ENCODE assay signal across 9 mouse cellular contexts in the genomic region with DNA sequence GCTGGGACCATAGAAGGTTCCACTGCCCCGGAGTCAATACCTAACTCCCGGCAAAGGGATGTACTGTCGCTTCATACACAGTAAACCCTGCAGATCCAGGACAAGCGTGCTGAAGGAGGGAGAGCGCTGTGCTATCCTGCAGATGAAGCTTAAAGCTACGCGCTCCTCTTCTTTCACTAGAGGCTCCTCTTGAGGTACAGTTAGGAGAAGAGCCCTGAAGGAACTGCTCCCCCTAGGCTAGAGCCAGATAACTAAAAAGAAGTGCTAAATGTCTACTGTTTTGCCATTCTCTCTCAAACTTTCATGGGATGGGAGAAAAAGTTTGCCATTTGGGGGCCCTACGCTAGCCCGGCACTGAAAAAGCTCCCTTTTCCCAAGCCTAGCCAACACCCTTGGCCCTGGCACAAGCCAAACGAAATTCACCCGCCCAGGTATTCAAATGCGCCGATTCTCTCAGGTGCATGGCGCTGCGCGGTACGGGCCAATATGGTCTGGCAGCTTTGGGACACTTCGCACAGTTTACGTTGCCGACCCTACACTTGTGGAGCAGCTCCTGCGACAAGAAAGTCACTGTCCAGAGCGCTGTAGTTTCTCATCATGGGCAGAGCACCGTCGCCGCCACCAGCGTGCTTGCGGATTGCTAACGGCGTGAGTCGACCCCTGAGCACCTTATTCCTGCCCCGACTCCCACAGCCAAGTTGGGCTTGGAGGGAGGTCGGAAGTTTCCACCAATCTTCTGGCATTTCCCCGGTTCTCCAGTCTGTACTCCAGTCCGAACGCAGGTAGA. TPM values are rescaled to one million over a fixed set of nuclear protein-coding genes. Genes with fewer than 3 reads are reported as not detected.
DNase-seq lines count a peak whose midpoint lies in the region; ATAC-seq and TF ChIP-seq lines count a peak whose summit lies in the region.
"Had no signal": no experiment of that assay in that cellular context is flagged by ENCODE, and none has a peak within 500 bp of the region (broad histone marks: within the 10 kb centered on the region; RNA-seq: fewer than 3 reads in every experiment).

No protein-coding gene starts in this region.

- no peak overlapping the region for H3K4me2 ChIP-seq in hindbrain, embryonic 15.5 days
- no peak overlapping the region for H3K4me2 ChIP-seq in midbrain, postnatal 0 days (ENCODE audit: low read depth, low read length, poor library complexity, severe bottlenecking)

- intact Hi-C loops in left cerebral cortex, adult 2 months (cut with DNase I) = no loop called here
- intact Hi-C loops in left cerebral cortex, postnatal 36 days (cut with DNase I) = no loop called here

- WGBS in cerebellum, adult 2 months = 2% methylated on average over 35 of the region's 35 CpGs
- 7% methylated on average over 35 of the region's 35 CpGs for WGBS in hindbrain, embryonic 15.5 days
- 6% methylated on average over 35 of the region's 35 CpGs for WGBS in midbrain, postnatal 0 days

- no peaks in the 10 kb centered on the region for H3K9me3 ChIP-seq in hindbrain, embryonic 15.5 days
- no peaks in the 10 kb centered on the region for H3K9me3 ChIP-seq in midbrain, postnatal 0 days (ENCODE audit: low read length)

- TF ChIP-seq POLR2A in cerebellum, adult 2 months (IDR thresholded peaks at IDR 0.05; ENCODE audit: borderline replicate concordance, insufficient read depth, low read length) = no peak

- ATAC-seq in hindbrain, embryonic 15.5 days (ENCODE audit: low FRiP score, low read depth) = no peak
- ATAC-seq in midbrain, postnatal 0 days (ENCODE audit: low FRiP score) = no peak

- H3K27ac ChIP-seq in cerebellum, adult 2 months (ENCODE audit: insufficient read depth, low read length) = no peak overlapping the region
- no peak overlapping the region for H3K27ac ChIP-seq in left cerebral cortex, adult 2 months
- no peak overlapping the region for H3K27ac ChIP-seq in hindbrain, embryonic 15.5 days (replicated peaks)
- H3K27ac ChIP-seq in midbrain, postnatal 0 days (ENCODE audit: low read depth, low read length) = no peak overlapping the region

- no peak overlapping the region; the same call in 1 of the 2 replicates for H3K9ac ChIP-seq in hindbrain, embryonic 15.5 days
- no peak overlapping the region for H3K9ac ChIP-seq in midbrain, postnatal 0 days (replicated peaks; ENCODE audit: low read length, poor library complexity, severe bottlenecking)

- H3K4me1 ChIP-seq in cerebellum, adult 2 months (ENCODE audit: control insufficient read depth, insufficient read depth, low read length) = no peaks in the 10 kb centered on the region
- H3K4me1 ChIP-seq in hindbrain, embryonic 15.5 days (replicated peaks) = peaks cover 12% of the 10 kb centered on the region; the same call in 1 of the 2 replicates
- H3K4me1 ChIP-seq in midbrain, postnatal 0 days (ENCODE audit: insufficient read depth, low read length) = no peaks in the 10 kb centered on the region

- no peak for DNase-seq in cerebellum, adult 2 months
- DNase-seq in cerebellum, adult 11 months = no peak
- DNase-seq in left cerebral cortex, adult 2 months (ENCODE audit: extremely low spot score in 1 of 2, low spot score in 2 of 2) = no peak
- DNase-seq in left cerebral cortex, postnatal 36 days (ENCODE audit: low spot score in 2 of 2) = no peak
- no peak for DNase-seq in midbrain, postnatal 0 days (ENCODE audit: low spot score)
- DNase-seq in layer of hippocampus, adult 9-10 months (ENCODE audit: low spot score) = no peak
- no peak for DNase-seq in adrenal gland, adult 2 months

- TF ChIP-seq CTCF in cerebellum, adult 2 months (IDR thresholded peaks at IDR 0.05; ENCODE audit: borderline replicate concordance, insufficient read depth, low read depth, low read length) = no peak
- TF ChIP-seq CTCF in left cerebral cortex, adult 2 months (IDR thresholded peaks at IDR 0.05) = peak; percentile 27; the same call in 1 of the 2 replicates
- TF ChIP-seq CTCF in midbrain, postnatal 0 days (IDR thresholded peaks at IDR 0.05) = peak; percentile 29; the same call in 1 of the 2 replicates

- H3K4me3 ChIP-seq in cerebellum, adult 2 months (replicated peaks; ENCODE audit: insufficient read depth, low read depth, low read length) = peak overlapping the region; percentile 32
- no peak overlapping the region for H3K4me3 ChIP-seq in left cerebral cortex, adult 2 months
- 0 out of 2 replicates have a peak overlapping the region, but pooled peaks have one; percentile 2 for H3K4me3 ChIP-seq in hindbrain, embryonic 15.5 days
- H3K4me3 ChIP-seq in midbrain, postnatal 0 days (ENCODE audit: low read depth, low read length) = no peak overlapping the region
- H3K4me3 ChIP-seq: erythroblast, embryonic 14.5 days had no signal

- peaks cover 5% of the 10 kb centered on the region; the same call in 1 of the 2 replicates for H3K36me3 ChIP-seq in hindbrain, embryonic 15.5 days
- peaks cover 3% of the 10 kb centered on the region; the same call in 1 of the 2 replicates for H3K36me3 ChIP-seq in midbrain, postnatal 0 days (ENCODE audit: insufficient read depth, low read length)

- peaks cover 2% of the 10 kb centered on the region; the same call in 1 of the 2 replicates for H3K27me3 ChIP-seq in cerebellum, adult 2 months (ENCODE audit: control insufficient read depth, insufficient read depth, low read length)
- peaks cover 44% of the 10 kb centered on the region for H3K27me3 ChIP-seq in hindbrain, embryonic 15.5 days
- H3K27me3 ChIP-seq in midbrain, postnatal 0 days (ENCODE audit: insufficient read depth, low read length) = peaks cover 33% of the 10 kb centered on the region

RNA-seq across cellular contexts. Expression of gene Cyp27b1, which starts 0.8 kb away (rescaled TPM):
- 0.19 and 0.29 TPM in 2 replicates for polyA plus RNA-seq in cerebellum, adult 2 months (2012; rRNA removed)
- total RNA-seq in left cerebral cortex, adult 2 months (2021) = under 1 TPM; 0.36 to 0.77 TPM
- 1 to 10 TPM in 1 of 2 experiments, under 1 TPM in 1; 0.39 to 1.2 TPM for total RNA-seq in left cerebral cortex, postnatal 36 days (2021)
- 0.21 and 0.26 TPM in 2 replicates for polyA plus RNA-seq in hindbrain, embryonic 15.5 days (2015; fragmentation: Nextera tagmentation; extraction: Ambion mirVana)
- 0.22 TPM in 1 of 2 replicates, not detected in the other for total RNA-seq in midbrain, postnatal 0 days (2014; rRNA removed)
- 0.13 TPM in 1 of 2 replicates, not detected in the other for polyA plus RNA-seq in midbrain, postnatal 0 days (2015; fragmentation: Nextera tagmentation; extraction: Ambion mirVana)
- total RNA-seq in adrenal gland, adult 2 months (2021) = under 1 TPM; 0.28 to 0.61 TPM
- 0.28 and 0.35 TPM in 2 replicates for polyA plus RNA-seq in adrenal gland, adult 2 months (2012; rRNA removed)
- polyA plus RNA-seq: erythroblast, embryonic 14.5 days had no signal

RNA-seq across cellular contexts. Expression of gene Eef1akmt3, which starts 7.5 kb away (rescaled TPM):
- 0.13 TPM in 2 replicates for polyA plus RNA-seq in cerebellum, adult 2 months (2012; rRNA removed)
- under 1 TPM in 1 of 2 experiments, not detected in 1; 0.21 TPM for total RNA-seq in left cerebral cortex, adult 2 months (2021)
- total RNA-seq in left cerebral cortex, postnatal 36 days (2021) = not detected
- 0.14 and 0.22 TPM in 2 replicates for polyA plus RNA-seq in hindbrain, embryonic 15.5 days (2015; fragmentation: Nextera tagmentation; extraction: Ambion mirVana)
- total RNA-seq in midbrain, postnatal 0 days (2014; rRNA removed) = not detected in 2 replicates
- polyA plus RNA-seq in midbrain, postnatal 0 days (2015; fragmentation: Nextera tagmentation; extraction: Ambion mirVana) = 0.10 and 0.16 TPM in 2 replicates
- under 1 TPM; 0.14 to 0.69 TPM for total RNA-seq in adrenal gland, adult 2 months (2021)
- polyA plus RNA-seq in adrenal gland, adult 2 months (2012; rRNA removed) = 0.18 and 0.23 TPM in 2 replicates
- polyA plus RNA-seq: erythroblast, embryonic 14.5 days had no signal

RNA-seq across cellular contexts. Expression of gene Mettl1, which starts 7.6 kb away (rescaled TPM):
- polyA plus RNA-seq in cerebellum, adult 2 months (2012; rRNA removed) = 10.7 and 11.8 TPM in 2 replicates
- total RNA-seq in left cerebral cortex, adult 2 months (2021) = 10 to 100 TPM; 10.1 to 12.3 TPM
- total RNA-seq in left cerebral cortex, postnatal 36 days (2021) = 10 to 100 TPM in 1 of 2 experiments, 1 to 10 TPM in 1; 9.2 to 10.6 TPM
- 22.8 and 25.1 TPM in 2 replicates for polyA plus RNA-seq in hindbrain, embryonic 15.5 days (2015; fragmentation: Nextera tagmentation; extraction: Ambion mirVana)
- total RNA-seq in midbrain, postnatal 0 days (2014; rRNA removed) = 6.5 and 8.7 TPM in 2 replicates
- 19.1 TPM in 2 replicates for polyA plus RNA-seq in midbrain, postnatal 0 days (2015; fragmentation: Nextera tagmentation; extraction: Ambion mirVana)
- total RNA-seq in adrenal gland, adult 2 months (2021) = 10 to 100 TPM; 17.7 to 23.0 TPM
- polyA plus RNA-seq in adrenal gland, adult 2 months (2012; rRNA removed) = 18.2 and 23.7 TPM in 2 replicates

RNA-seq across cellular contexts. Expression of gene March9, which starts 11.2 kb away (rescaled TPM):
- 11.8 TPM in 2 replicates for polyA plus RNA-seq in cerebellum, adult 2 months (2012; rRNA removed)
- total RNA-seq in left cerebral cortex, adult 2 months (2021) = 10 to 100 TPM; 18.1 to 22.5 TPM
- total RNA-seq in left cerebral cortex, postnatal 36 days (2021) = 10 to 100 TPM; 21.5 to 24.9 TPM
- polyA plus RNA-seq in hindbrain, embryonic 15.5 days (2015; fragmentation: Nextera tagmentation; extraction: Ambion mirVana) = 7.3 and 8.4 TPM in 2 replicates
- 84.0 and 90.0 TPM in 2 replicates for total RNA-seq in midbrain, postnatal 0 days (2014; rRNA removed)
- polyA plus RNA-seq in midbrain, postnatal 0 days (2015; fragmentation: Nextera tagmentation; extraction: Ambion mirVana) = 8.6 and 9.8 TPM in 2 replicates
- total RNA-seq in adrenal gland, adult 2 months (2021) = 10 to 100 TPM in 1 of 2 experiments, 1 to 10 TPM in 1; 5.4 to 12.2 TPM
- polyA plus RNA-seq in adrenal gland, adult 2 months (2012; rRNA removed) = 20.1 and 20.6 TPM in 2 replicates
- polyA plus RNA-seq: erythroblast, embryonic 14.5 days had no signal

RNA-seq across cellular contexts. Expression of gene Cdk4, which starts 14.5 kb away (rescaled TPM):
- 141 and 143 TPM in 2 replicates for polyA plus RNA-seq in cerebellum, adult 2 months (2012; rRNA removed)
- 10 to 100 TPM; 74.4 to 75.2 TPM for total RNA-seq in left cerebral cortex, adult 2 months (2021)
- total RNA-seq in left cerebral cortex, postnatal 36 days (2021) = 10 to 100 TPM; 76.9 to 88.1 TPM
- 743 and 831 TPM in 2 replicates for polyA plus RNA-seq in hindbrain, embryonic 15.5 days (2015; fragmentation: Nextera tagmentation; extraction: Ambion mirVana)
- total RNA-seq in midbrain, postnatal 0 days (2014; rRNA removed) = 311 and 365 TPM in 2 replicates
- 364 and 374 TPM in 2 replicates for polyA plus RNA-seq in midbrain, postnatal 0 days (2015; fragmentation: Nextera tagmentation; extraction: Ambion mirVana)
- 100 to 1,000 TPM; 166 to 233 TPM for total RNA-seq in adrenal gland, adult 2 months (2021)
- 100 and 106 TPM in 2 replicates for polyA plus RNA-seq in adrenal gland, adult 2 months (2012; rRNA removed)

Comparison
In these comparisons a context has a peak if more than half of its experiments do, and no peak if none do; other contexts are left out.
1. H3K4me3 ChIP-seq: peak in cerebellum, adult 2 months (single experiment) and hindbrain, embryonic 15.5 days (single experiment); none in left cerebral cortex, adult 2 months (single experiment) and midbrain, postnatal 0 days (single experiment).